Mouse (Mus musculus): ENCODE measurements around the gene Tyk2. TPM values are rescaled to one million over a fixed set of nuclear protein-coding genes. Genes with fewer than 3 reads are reported as not detected.
A peak's percentile ranks its signal among the peaks of the same experiment; 100 is the strongest.

Gene Tyk2
- total RNA-seq, 2 experiments from 2014 or later: 30.9 to 37.0 TPM

DNA sequence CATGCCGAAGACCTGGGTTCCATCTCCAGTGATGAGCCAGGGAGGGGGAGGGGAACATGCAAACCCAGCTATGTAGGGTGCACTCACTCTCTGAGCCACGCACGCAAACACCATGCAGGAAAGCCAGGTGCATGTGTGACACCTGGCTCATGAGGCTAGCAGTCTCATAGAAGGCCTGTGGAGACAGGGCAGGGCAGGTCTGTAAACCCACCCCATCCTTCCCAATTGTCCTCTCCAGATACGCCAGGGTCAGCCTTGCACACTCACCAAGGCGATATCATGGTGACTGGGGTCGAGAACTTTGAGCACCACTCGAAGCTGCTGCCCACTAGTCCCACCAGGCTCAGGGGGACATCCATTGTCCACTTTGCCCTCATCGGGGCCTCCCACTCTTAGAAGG lies 15.9 kb downstream of the Tyk2 start:
- ATAC-seq (ENCODE audit: poor library complexity, severe bottlenecking): no peak

DNA sequence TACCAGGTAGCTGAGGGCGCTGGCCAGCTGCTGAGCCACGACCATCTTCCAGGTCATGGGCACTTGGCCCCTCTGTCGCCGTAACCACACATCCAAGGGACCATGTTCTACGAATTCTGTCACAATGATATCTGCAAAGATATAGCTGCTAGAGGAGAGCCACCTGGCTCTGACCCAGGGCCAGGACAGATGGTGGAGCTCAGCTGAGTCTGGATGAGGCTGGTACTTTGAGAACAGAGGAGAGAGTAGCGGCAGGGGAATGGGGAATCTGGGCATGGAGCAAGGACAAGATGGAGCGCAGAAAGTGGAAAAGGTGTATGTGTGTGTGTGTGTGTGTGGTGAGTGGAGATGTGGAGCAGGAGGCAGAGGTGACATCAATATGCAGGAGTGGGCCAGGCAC lies 16.9 kb downstream of the Tyk2 start:
- ATAC-seq (ENCODE audit: poor library complexity, severe bottlenecking): no peak

DNA sequence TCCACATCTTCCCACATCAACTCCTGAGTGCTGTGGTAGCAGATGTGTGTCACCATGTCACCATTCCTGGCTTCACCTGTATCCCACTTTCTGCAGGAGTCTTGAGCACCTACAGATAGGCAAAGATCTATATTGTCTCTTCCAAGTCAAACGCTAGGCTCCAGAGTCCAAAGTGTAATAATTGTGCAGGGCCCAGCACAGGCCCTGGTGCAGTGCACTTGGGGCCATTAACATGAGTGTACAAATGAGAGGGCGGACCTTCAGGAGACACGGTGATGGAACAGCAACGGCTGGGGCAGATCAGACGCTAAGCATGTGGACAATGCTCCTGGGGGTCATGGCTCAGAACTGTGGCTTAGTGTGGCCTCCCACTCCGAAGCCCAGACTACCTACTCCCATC lies 17.3 kb downstream of the Tyk2 start:
- ATAC-seq (ENCODE audit: poor library complexity, severe bottlenecking): no peak

DNA sequence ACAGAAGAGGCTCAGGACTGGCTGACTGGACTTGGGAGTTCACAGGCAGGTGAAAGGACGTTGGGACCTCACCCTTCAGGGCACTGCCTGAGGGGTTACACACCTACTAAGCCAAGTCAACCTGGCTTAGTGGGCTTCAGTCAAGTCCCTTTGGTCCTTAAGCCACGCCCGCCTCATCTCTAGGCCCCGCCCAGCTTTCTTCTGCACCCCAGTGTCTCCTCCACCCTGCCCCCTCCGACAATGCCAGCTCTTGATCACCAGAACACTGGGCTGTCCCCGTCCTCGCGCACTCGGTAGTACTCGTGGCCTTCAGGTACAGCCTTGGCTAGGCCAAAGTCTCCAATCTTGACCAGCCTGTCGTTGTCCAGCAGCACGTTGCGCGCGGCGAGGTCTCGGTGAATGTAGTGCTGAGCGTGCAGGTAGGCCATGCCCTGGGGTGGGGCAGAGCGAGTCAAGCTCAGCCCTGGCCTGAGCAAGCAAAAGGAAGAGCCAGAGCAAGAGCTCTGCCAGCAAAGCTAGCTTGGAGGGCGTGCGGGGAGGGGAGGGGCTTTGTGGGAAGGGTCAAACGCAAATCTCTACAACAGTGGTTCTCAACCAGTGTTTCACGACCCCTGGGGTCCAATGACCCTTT lies 23.3 kb downstream of the Tyk2 start:
- ATAC-seq (ENCODE audit: poor library complexity, severe bottlenecking): no peak

DNA sequence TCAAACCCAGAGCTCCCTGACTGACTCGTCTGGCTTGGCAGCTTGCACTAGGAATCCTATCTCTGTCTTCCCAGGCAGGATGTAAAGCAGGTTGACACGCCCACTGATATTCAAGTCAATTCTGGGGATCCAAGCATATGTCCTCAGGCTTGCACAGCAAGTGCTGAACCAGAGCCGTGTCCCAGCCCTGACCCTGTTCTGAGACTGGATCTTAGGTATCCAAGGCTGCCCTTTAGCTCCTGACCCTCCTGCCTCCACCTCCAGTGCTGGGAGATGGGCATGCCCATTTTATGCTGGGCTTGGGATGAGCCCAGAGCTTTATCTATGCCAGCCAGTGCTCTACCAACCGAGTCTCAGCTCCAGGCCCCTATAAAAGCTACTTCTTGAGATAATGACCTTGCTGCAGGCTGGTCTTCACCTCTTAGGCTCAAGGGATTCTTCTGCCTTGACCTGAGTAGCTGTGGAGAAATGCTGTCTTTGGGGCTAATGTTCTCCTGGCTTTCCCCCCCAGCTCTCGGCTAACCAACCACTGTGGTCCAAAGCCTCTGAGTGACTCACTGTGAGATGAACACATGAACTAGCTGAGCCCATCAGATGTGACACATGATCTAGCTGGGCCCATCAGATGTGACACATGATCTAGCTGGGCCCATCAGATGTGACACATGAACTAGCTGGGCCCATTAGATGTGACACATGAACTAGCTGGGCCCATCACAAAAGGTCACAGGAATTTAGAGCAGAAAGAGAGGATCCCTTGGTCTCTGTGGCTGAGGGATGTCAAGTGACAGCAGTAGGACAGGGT lies 25.1 kb downstream of the Tyk2 start:
- no peak for ATAC-seq (ENCODE audit: poor library complexity, severe bottlenecking)

DNA sequence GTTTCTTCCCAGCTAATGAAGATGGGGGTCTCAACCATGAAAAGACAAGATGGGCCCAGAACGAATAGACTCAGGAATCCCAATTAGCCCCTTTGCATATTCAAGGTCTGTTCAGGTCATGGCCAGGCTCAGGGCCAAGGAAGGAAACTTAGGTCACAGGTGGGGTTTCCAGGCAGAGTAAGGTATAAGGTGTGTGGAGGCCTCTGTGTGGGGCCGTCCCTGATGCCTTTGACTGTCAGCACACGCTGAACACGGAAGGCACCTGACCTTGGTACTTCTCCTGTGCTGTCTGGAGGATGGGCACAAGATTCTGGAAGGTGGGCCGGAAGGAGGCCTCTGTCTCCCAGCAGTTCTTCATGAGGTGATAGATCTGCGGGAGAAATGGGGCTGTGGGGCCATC lies 26.2 kb downstream of the Tyk2 start:
- no peak for ATAC-seq (ENCODE audit: poor library complexity, severe bottlenecking)

DNA sequence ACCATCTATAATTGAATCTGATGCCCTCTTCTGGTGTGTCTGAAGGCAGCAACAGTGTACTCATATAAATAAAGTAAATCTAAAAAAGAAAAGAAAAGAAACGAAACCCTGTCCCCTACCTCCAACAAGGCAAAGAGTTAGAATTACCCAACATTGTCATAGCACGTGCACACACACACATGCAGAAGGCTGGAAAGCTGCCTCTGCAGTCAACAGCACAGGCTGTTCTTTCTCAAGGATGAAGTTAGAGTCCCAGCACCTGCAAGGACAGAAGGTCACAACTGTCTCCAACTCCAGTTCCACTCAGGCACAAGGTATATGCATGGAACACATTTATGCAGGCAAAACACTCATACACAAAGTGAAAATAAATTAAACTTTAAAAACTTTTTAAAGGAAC lies 29.0 kb downstream of the Tyk2 start:
- ATAC-seq (ENCODE audit: poor library complexity, severe bottlenecking): no peak

DNA sequence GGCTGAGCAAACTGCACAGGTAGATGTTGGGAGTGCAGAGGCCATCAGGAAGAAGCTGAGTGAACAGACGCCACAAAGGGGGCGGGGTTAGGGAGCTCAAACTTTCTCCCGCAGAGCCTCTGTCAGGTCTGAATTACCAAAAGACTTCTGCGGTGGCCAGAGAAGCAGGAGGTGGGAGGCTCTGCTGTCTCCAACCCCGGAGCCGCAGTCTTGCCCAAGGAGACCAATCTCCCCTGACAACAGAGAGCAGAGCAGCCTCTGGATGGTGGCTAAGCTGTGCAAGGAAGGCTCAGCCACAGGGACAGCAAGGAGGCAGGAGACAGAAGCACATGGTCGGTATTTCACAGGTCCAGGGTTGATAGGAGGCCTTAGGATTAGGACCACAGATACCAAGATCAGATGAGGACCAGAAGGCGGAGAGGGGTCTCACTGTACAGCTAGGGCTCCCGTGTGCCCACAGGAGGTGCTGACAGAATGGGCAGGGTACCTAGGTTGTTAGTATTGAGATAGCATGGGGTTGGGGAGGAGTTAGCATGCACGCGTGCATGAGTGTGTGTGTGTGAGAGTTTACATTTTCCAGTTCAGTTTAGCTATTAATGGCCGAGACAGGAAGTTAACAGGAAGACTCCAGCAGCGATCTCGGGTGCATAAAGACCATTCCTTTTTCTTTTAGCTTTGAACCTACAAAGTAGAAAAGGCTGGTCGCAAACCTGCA lies 30.4 kb downstream of the Tyk2 start:
- ATAC-seq (ENCODE audit: poor library complexity, severe bottlenecking): peak; percentile 49

DNA sequence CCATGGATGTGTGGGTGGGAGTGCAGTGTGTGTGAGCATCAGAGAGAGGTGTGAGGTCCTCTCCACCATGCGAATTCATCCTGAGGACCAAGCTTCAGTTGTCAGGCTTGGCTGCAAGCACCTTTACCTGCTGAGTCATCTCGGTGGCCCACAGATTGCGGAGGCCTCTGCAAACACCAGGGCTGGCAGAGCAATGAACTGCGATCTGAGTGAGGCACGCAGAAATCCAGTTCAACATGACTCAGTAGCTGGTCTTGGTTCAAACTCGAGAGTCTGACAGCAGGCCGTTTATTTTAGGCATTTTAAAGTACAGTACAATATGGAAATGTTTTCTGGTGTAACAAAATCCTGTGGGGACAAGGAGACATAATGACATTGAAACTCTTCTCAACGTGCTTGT lies 33.2 kb downstream of the Tyk2 start:
- ATAC-seq (ENCODE audit: poor library complexity, severe bottlenecking): no peak

DNA sequence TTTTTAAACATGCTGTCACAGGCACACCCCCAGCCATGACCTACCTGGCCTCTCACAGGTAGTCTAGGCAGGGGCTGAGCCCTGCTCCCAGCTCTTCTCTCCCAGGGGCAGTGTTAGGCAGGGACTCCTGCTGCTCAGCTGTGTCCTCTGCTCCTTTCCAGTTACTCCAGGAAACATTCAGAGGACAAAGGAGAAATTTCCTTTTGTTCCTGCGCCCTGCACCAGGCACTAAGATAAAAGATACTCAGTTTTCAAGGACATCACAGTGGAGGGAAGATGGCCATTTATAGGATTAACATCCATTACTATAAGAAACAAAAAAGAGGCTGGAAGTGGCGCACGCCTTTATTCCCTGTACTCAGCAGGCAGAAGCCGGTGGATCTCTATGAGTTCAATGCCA lies 35.1 kb downstream of the Tyk2 start:
- no peak for ATAC-seq (ENCODE audit: poor library complexity, severe bottlenecking)

DNA sequence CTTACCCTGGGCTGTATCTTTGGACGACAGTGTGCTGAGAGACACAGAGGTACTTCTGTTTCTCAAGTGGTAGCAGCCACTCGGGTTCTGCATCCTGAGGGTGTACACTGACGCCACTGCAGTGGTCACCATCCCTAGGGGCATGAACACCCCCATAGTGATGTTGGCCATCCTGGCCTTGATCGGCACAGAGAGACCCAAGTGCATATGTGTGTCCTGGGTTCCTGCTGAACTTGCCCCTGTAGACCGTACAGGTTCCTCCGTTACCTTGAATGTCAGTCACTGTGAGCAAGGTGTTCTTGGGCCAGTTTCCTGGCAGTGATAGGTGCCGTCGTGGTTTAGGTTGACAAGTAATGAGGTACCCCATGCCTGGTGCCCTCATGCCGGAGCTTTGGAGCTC lies 37.6 kb downstream of the Tyk2 start:
- no peak for ATAC-seq (ENCODE audit: poor library complexity, severe bottlenecking)

DNA sequence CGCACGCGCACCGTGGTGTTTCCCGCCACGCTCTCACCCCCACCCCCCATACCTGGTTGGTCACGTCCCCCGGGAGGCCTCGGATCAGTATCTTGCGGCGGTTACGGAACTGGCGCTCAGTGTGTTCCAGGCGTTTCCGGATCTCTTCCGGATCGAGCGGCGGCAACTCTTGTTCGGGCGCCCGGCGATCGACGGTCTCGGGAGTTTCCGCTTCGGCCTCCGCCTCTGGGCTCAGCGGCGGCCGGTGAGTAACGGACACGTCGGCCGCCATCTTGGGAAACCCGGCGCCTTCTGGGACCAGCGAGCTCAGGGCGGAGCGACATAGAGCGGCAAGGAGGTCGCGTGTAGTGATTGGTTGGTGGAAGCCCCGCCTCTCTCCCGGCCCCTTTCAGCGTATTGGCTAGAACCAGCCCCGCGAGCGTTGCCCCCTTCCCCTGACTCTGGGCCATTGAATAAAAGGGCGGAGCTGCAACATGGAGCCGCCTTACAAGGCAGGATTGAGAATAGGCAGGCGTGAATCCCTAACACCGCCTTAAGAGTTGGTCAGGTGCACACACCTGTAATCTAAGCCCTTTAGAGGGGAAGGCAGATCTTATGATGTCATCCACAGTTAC lies 39.2 kb downstream of the Tyk2 start, which contains the start of the genes Gm38431 and Raver1:
TSS of gene Gm38431 (minus strand) at position 291 of the 614 bp plus-strand sequence.
TSS of gene Raver1 (minus strand) at position 302 of the 614 bp plus-strand sequence.
- peak; percentile 99 for ATAC-seq (ENCODE audit: poor library complexity, severe bottlenecking)

DNA sequence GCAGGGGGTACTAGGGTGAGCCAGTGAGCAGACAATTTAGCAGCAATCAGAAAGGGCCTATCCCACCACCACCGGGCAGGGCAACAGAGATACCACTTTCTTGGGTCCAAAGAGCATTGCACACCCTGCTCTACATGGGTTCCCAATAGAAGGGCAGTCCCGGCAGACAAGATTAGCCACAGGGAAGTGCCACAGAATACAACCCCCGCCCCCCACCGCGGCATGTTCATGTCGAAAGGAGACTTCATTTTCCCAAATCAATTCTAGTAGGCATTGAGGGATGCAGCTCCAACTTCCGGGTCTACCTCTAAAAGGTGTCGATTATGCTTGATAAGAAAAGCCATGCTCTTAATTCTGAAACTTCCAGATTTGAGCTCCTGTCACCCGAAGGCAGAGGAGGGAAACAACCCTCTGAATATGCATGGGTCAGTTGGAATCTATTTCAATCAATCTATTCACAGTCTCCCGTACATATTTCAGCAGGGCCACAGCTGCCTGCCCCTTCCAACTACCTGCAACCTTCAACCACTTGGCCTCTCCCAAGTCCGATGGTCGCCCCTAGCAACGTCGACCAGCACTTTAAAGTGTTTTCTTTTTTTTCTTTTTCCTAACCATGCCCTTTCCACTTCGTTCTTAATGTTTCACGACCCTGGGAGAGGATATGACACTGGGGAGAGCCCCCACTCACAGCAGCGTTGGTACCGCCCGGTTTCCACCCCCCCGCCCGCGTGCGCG lies 39.9 kb downstream of the Tyk2 start:
- ATAC-seq (ENCODE audit: poor library complexity, severe bottlenecking): no peak

DNA sequence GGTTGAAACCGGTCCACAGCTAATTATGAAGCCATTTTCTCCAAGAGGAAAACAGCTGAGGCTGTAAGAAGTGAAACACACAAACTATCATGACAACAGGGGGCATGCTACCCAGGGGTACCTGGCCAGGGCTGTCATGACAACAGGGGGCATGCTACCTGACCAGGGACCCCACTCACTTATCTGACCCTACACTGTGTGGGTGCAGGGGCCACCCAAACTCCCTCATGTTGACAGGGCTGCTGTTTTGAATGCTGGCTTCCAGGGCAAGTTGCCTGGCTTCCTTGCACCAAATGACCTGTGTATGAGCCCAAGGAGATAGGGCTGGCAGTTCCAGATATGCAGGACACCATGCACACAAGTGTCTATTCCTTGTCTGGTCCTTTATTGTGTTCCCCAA lies 40.5 kb downstream of the Tyk2 start:
- ATAC-seq (ENCODE audit: poor library complexity, severe bottlenecking): no peak

DNA sequence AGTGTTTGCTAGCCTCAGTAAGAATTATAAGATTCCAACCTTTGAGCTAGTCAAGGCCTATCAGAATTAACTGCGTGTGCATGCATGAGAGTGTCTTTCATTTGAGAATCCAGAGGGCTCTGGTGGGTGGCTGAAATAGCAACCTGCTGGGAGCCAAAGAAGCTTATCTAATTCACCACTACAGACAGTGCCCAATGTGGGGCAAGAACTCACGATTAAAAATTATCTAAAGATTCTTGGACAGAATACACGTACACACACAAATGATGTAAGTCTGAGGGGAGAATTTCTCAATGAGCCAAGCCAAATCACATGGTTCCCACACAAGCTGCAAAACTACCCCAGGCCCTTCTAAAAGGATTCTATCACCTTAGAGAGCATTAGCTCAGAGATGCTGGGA lies 47.7 kb downstream of the Tyk2 start:
- ATAC-seq (ENCODE audit: poor library complexity, severe bottlenecking): no peak

DNA sequence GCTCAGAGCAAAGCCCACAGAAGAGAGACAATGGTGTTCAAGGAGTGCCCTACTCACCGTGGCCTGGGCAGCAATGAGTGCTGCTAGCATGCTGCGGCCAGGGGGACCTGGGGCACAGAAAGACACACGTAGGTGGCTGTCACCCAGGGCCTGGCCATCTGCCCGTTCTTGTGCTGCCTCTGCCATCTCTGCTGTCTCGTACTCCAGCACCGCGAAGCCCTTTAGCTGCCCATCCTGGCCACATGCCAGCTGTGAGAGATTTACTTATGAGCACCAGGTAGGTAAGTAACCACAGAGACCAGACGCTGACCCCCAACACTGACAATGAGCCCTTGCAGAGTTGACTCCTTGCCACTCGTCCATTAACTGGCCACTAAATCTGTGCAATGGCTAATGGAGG lies 49.9 kb downstream of the Tyk2 start:
- no peak for ATAC-seq (ENCODE audit: poor library complexity, severe bottlenecking)

DNA sequence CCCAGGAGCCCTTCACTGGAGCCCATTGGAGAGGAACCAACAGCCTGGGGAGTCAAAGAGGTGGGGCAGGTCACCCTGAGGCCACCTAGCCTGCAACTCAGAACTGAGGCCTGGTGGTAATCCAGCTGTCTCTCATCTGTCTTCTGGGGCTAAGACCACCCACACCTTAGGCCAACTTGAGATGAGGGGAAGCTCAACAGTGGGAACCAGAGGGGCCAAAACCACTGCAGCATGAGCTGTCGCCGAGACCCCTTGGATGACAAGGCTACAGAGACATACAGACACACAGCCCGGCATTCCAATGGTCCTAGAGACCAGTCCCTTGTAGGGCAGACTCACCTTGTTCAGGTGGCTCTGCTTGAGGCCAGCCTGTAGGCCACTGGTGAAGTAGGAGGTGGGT lies 55.4 kb downstream of the Tyk2 start:
- no peak for ATAC-seq (ENCODE audit: poor library complexity, severe bottlenecking)

DNA sequence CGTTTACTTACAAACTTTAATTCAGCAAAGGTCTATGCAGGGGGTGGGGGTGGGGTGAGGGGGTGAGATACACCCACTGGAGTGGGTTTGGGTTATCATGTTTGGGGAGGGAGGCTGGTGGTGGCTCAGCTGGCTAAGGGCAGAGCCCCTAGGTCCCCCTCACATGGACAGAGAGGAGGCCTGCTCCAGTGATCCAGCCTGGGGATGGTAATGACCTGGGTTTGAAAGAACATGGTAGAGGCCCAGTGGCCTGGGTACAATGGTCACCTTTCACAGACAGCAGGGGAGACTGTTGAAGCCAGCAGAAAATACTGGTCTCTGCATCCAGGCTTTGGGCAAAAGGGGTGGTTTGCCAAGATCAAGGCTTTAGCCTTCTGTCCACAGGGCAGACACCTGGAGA lies 56.9 kb downstream of the Tyk2 start:
- no peak for ATAC-seq (ENCODE audit: poor library complexity, severe bottlenecking)

DNA sequence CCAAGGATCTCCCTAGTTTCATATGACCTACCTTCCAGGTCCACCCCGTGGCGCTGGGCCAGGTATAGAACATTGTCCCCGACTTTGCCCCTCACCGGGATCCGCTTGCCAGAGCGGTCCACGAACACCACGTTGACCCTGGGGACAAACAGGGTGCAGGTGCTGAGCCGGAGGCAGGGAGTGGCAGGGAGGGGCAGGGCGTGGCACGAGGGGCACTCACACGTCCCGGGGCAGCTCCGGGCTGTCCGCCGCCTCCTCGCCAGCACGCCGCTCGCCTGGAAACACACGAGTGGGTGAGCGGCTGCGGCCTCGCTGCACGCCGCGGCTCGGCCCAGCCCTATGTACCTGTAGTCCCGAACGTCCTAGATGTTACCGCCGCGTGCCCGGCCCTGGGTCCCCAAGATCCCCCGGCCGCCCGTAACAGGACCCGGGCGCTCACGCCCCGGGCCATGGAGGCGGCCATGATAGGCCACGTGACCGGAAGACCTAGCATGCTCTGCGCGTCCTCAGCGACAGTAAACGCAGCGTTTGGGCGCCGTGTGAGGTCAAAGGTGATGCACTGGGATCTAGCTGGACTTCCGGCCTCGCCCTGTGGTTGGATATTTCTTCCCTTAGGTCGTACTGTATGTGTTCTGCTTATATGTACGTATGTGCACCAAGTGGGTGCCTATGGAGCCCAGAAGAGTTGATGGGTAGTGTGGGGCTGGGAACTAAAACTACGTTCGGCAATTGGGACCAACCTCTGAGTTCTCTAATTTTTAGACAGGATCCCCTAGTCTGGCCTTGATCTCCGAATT lies 57.8 kb downstream of the Tyk2 start, which contains the start of the genes Gm49373 and Fdx1l:
TSS of gene Gm49373 (minus strand) at position 53 of the 797 bp plus-strand sequence.
TSS of gene Fdx1l (minus strand) at position 571 of the 797 bp plus-strand sequence.
- ATAC-seq (ENCODE audit: poor library complexity, severe bottlenecking): peak; percentile 98

DNA sequence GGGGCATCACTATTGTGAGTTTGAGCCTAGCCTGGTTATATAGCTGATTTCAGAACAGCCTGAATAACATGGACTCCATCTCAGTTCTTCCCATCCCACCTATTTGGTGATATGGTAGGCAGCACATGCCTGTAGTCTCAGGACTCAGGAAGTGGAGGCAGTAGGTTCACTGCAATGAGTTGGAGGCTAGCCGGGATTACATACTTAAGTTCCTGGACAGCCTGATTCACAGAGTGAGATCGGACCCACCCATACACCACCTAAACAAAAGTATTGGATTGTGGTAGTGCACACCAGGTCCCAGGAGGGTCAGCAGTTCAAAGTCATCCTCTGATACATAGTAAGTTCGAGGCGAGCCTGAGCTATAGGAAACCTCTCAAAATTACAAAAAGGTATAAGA lies 58.4 kb downstream of the Tyk2 start:
- no peak for ATAC-seq (ENCODE audit: poor library complexity, severe bottlenecking)

Measured in megakaryocyte, adult 5-6 weeks (primary cell).